In the genomic region with DNA sequence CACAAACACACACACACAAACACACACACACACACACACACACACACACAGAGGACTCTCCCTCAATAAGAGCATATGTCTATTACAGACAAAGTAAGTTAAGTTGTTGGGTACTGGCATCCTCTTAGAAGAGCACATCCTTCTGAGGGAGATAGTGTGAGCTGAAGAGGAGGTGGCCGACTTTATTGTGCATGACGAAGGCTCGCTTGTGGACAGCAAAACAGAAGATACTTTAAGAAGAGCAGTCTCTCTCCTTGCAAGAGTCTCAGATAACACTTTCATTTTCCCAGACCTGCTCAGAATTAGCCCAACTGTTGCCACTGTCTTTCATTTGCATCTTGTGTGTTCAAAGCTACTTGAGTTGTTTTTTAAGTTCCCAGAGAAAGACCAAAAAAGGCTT, we compare ENCODE assay signal across 14 mouse cellular contexts.
DNase-seq lines count a peak whose midpoint lies in the region; ATAC-seq and TF ChIP-seq lines count a peak whose summit lies in the region.
"Had no signal": no experiment of that assay in that cellular context is flagged by ENCODE, and none has a peak within 500 bp of the region (broad histone marks: within the 10 kb centered on the region; RNA-seq: fewer than 3 reads in every experiment).

No protein-coding gene starts in this region.

- H3K36me3 ChIP-seq in forebrain, embryonic 11.5 days (ENCODE audit: control insufficient read depth, insufficient read depth, low read length) = no peaks in the 10 kb centered on the region
- no peaks in the 10 kb centered on the region for H3K36me3 ChIP-seq in forebrain, postnatal 0 days (ENCODE audit: insufficient read depth)
- no peaks in the 10 kb centered on the region for H3K36me3 ChIP-seq in hindbrain, embryonic 12.5 days
- H3K36me3 ChIP-seq in hindbrain, embryonic 11.5 days (ENCODE audit: control insufficient read depth, insufficient read depth, low read length) = no peaks in the 10 kb centered on the region
- H3K36me3 ChIP-seq in stomach, embryonic 14.5 days (ENCODE audit: control insufficient read depth, insufficient read depth, low read length) = no peaks in the 10 kb centered on the region
- no peaks in the 10 kb centered on the region for H3K36me3 ChIP-seq in stomach, postnatal 0 days (ENCODE audit: control insufficient read depth, insufficient read depth, low read length)
- H3K36me3 ChIP-seq: limb, embryonic 15.5 days; neural tube, embryonic 12.5 days had no signal

- no peak overlapping the region for H3K4me2 ChIP-seq in forebrain, embryonic 11.5 days (ENCODE audit: low read depth, low read length, severe bottlenecking)
- no peak overlapping the region for H3K4me2 ChIP-seq in forebrain, postnatal 0 days (ENCODE audit: low read depth)
- no peak overlapping the region for H3K4me2 ChIP-seq in hindbrain, embryonic 12.5 days (replicated peaks)
- no peak overlapping the region for H3K4me2 ChIP-seq in hindbrain, embryonic 11.5 days (replicated peaks; ENCODE audit: low read depth, low read length)
- no peak overlapping the region for H3K4me2 ChIP-seq in stomach, embryonic 14.5 days (replicated peaks; ENCODE audit: low read depth, low read length)
- H3K4me2 ChIP-seq in stomach, postnatal 0 days (replicated peaks; ENCODE audit: low read depth) = no peak overlapping the region
- H3K4me2 ChIP-seq: limb, embryonic 15.5 days had no signal

- H3K4me1 ChIP-seq in forebrain, embryonic 11.5 days (replicated peaks; ENCODE audit: control insufficient read depth, insufficient read depth, low read length) = no peaks in the 10 kb centered on the region; the same call in 1 of the 2 replicates
- H3K4me1 ChIP-seq in forebrain, postnatal 0 days (ENCODE audit: insufficient read depth) = no peaks in the 10 kb centered on the region
- H3K4me1 ChIP-seq in hindbrain, embryonic 12.5 days = 0 out of 2 replicates have a peak, but pooled peaks cover 6% of the 10 kb centered on the region
- no peaks in the 10 kb centered on the region for H3K4me1 ChIP-seq in hindbrain, embryonic 11.5 days (replicated peaks; ENCODE audit: control insufficient read depth, insufficient read depth, low read length)
- H3K4me1 ChIP-seq in stomach, embryonic 14.5 days (ENCODE audit: control insufficient read depth, insufficient read depth, low read length) = peaks cover 4% of the 10 kb centered on the region; the same call in 1 of the 2 replicates
- H3K4me1 ChIP-seq in stomach, postnatal 0 days (replicated peaks; ENCODE audit: control insufficient read depth, insufficient read depth) = no peaks in the 10 kb centered on the region; the same call in 1 of the 2 replicates
- H3K4me1 ChIP-seq: neural tube, embryonic 12.5 days had no signal

- TF ChIP-seq EP300 in stomach, postnatal 0 days (optimal IDR thresholded peaks at IDR 0.05) = no peak

- H3K27ac ChIP-seq in forebrain, embryonic 11.5 days (ENCODE audit: low read depth, low read length) = no peak overlapping the region
- H3K27ac ChIP-seq in forebrain, postnatal 0 days (ENCODE audit: low read depth, low read length) = no peak overlapping the region
- 0 out of 2 replicates have a peak overlapping the region, but pooled peaks have one; percentile 12 for H3K27ac ChIP-seq in hindbrain, embryonic 12.5 days
- no peak overlapping the region for H3K27ac ChIP-seq in hindbrain, embryonic 11.5 days (ENCODE audit: low read depth, low read length)
- peak overlapping the region; percentile 58; the same call in 1 of the 2 replicates for H3K27ac ChIP-seq in stomach, embryonic 14.5 days (ENCODE audit: low read length)
- no peak overlapping the region for H3K27ac ChIP-seq in stomach, postnatal 0 days (replicated peaks)
- H3K27ac ChIP-seq: limb, embryonic 15.5 days; neural tube, embryonic 12.5 days had no signal

- no peaks in the 10 kb centered on the region for H3K27me3 ChIP-seq in forebrain, embryonic 11.5 days (ENCODE audit: control insufficient read depth, insufficient read depth, low read length)
- H3K27me3 ChIP-seq in forebrain, postnatal 0 days (ENCODE audit: insufficient read depth, low read length) = no peaks in the 10 kb centered on the region
- no peaks in the 10 kb centered on the region for H3K27me3 ChIP-seq in hindbrain, embryonic 12.5 days
- no peaks in the 10 kb centered on the region for H3K27me3 ChIP-seq in hindbrain, embryonic 11.5 days (ENCODE audit: control insufficient read depth, insufficient read depth, low read length)
- H3K27me3 ChIP-seq in stomach, embryonic 14.5 days (ENCODE audit: control insufficient read depth, insufficient read depth, low read length) = no peaks in the 10 kb centered on the region
- no peaks in the 10 kb centered on the region for H3K27me3 ChIP-seq in stomach, postnatal 0 days (ENCODE audit: control insufficient read depth, insufficient read depth, low read length)
- H3K27me3 ChIP-seq: limb, embryonic 15.5 days; neural tube, embryonic 12.5 days had no signal

- no peak overlapping the region for H3K9ac ChIP-seq in forebrain, embryonic 11.5 days (ENCODE audit: low read length)
- H3K9ac ChIP-seq in forebrain, postnatal 0 days = no peak overlapping the region
- no peak overlapping the region for H3K9ac ChIP-seq in hindbrain, embryonic 12.5 days
- no peak overlapping the region for H3K9ac ChIP-seq in hindbrain, embryonic 11.5 days (ENCODE audit: low read depth, low read length)
- no peak overlapping the region for H3K9ac ChIP-seq in stomach, embryonic 14.5 days (replicated peaks; ENCODE audit: low read depth, low read length)
- no peak overlapping the region for H3K9ac ChIP-seq in stomach, postnatal 0 days (ENCODE audit: low read length)
- H3K9ac ChIP-seq: limb, embryonic 15.5 days; neural tube, embryonic 12.5 days had no signal

- TF ChIP-seq CTCF in forebrain, postnatal 0 days (IDR thresholded peaks at IDR 0.05; ENCODE audit: low read depth) = no peak
- TF ChIP-seq CTCF in stomach, postnatal 0 days (IDR thresholded peaks at IDR 0.05; ENCODE audit: low read depth) = no peak

- no peak for DNase-seq in forebrain, embryonic 11.5 days (ENCODE audit: low spot score)
- no peak for DNase-seq in forebrain, postnatal 0 days
- DNase-seq in hindbrain, embryonic 11.5 days (ENCODE audit: low spot score) = no peak
- no peak for DNase-seq in stomach, postnatal 0 days (ENCODE audit: low spot score)
- no peak for DNase-seq in layer of hippocampus, adult 9-10 months (ENCODE audit: low spot score)
- DNase-seq in thymus, postnatal 14 days = no peak
- DNase-seq: adrenal gland, adult 8-10 months; cerebellum, adult 8-10 months; kidney, postnatal 25 days; spleen, adult 18-20 months had no signal

- peak; percentile 12; the same call in 1 of the 2 replicates for ATAC-seq in forebrain, embryonic 11.5 days (replicated peaks; ENCODE audit: low FRiP score)
- no peak for ATAC-seq in forebrain, postnatal 0 days
- ATAC-seq in hindbrain, embryonic 12.5 days (ENCODE audit: low FRiP score) = no peak
- ATAC-seq in hindbrain, embryonic 11.5 days (ENCODE audit: low FRiP score) = no peak
- no peak for ATAC-seq in stomach, embryonic 14.5 days (ENCODE audit: insufficient number of reproducible peaks, insufficient read depth, low FRiP score, low read depth)
- no peak for ATAC-seq in stomach, postnatal 0 days (ENCODE audit: low FRiP score, low TSS enrichment)

- no peak overlapping the region for H3K4me3 ChIP-seq in forebrain, embryonic 11.5 days (ENCODE audit: low read depth, low read length)
- H3K4me3 ChIP-seq in forebrain, postnatal 0 days (ENCODE audit: low read depth, low read length) = no peak overlapping the region
- H3K4me3 ChIP-seq in hindbrain, embryonic 12.5 days = no peak overlapping the region
- H3K4me3 ChIP-seq in hindbrain, embryonic 11.5 days (ENCODE audit: low read depth, low read length) = no peak overlapping the region
- no peak overlapping the region for H3K4me3 ChIP-seq in stomach, embryonic 14.5 days (ENCODE audit: low read depth, low read length)
- no peak overlapping the region for H3K4me3 ChIP-seq in stomach, postnatal 0 days (ENCODE audit: low read depth, low read length)
- H3K4me3 ChIP-seq: limb, embryonic 15.5 days; neural tube, embryonic 12.5 days had no signal

- no peaks in the 10 kb centered on the region for H3K9me3 ChIP-seq in forebrain, embryonic 11.5 days (ENCODE audit: control insufficient read depth, low read length)
- no peaks in the 10 kb centered on the region for H3K9me3 ChIP-seq in forebrain, postnatal 0 days (ENCODE audit: low read length)
- H3K9me3 ChIP-seq in hindbrain, embryonic 12.5 days (replicated peaks) = no peaks in the 10 kb centered on the region
- no peaks in the 10 kb centered on the region for H3K9me3 ChIP-seq in hindbrain, embryonic 11.5 days (ENCODE audit: control insufficient read depth, low read length)
- H3K9me3 ChIP-seq in stomach, embryonic 14.5 days (ENCODE audit: control insufficient read depth, low read depth, low read length) = no peaks in the 10 kb centered on the region
- no peaks in the 10 kb centered on the region for H3K9me3 ChIP-seq in stomach, postnatal 0 days (ENCODE audit: control insufficient read depth, low read length)
- H3K9me3 ChIP-seq: limb, embryonic 15.5 days; neural tube, embryonic 12.5 days had no signal

- 63% methylated on average over 3 of the region's 3 CpGs for WGBS in forebrain, embryonic 11.5 days
- 57% methylated on average over 3 of the region's 3 CpGs for WGBS in forebrain, postnatal 0 days
- 76% methylated on average over 3 of the region's 3 CpGs for WGBS in hindbrain, embryonic 12.5 days
- WGBS in hindbrain, embryonic 11.5 days = 71% methylated on average over 3 of the region's 3 CpGs
- 75% methylated on average over 3 of the region's 3 CpGs for WGBS in stomach, embryonic 14.5 days
- WGBS in stomach, postnatal 0 days = 88% methylated on average over 3 of the region's 3 CpGs

Comparison
In these comparisons a context has a peak if more than half of its experiments do, and no peak if none do; other contexts are left out.
1. H3K27ac ChIP-seq: peak in hindbrain, embryonic 12.5 days (single experiment) and stomach, embryonic 14.5 days (single experiment); none in forebrain, embryonic 11.5 days (single experiment), forebrain, postnatal 0 days (single experiment), hindbrain, embryonic 11.5 days (single experiment) and stomach, postnatal 0 days (single experiment).